19 mouse cellular contexts compared by ENCODE assay signal in genomic region chr4:131763911-131764310, GRCm38 (mm10).
DNase-seq lines count a peak whose midpoint lies in the region; ATAC-seq and TF ChIP-seq lines count a peak whose summit lies in the region.
"Had no signal": no experiment of that assay in that cellular context is flagged by ENCODE, and none has a peak within 500 bp of the region (broad histone marks: within the 10 kb centered on the region; RNA-seq: fewer than 3 reads in every experiment).

No protein-coding gene starts in this region.

- H3K36me3 ChIP-seq in limb, embryonic 14.5 days (ENCODE audit: control insufficient read depth, insufficient read depth, low read length), result no peaks in the 10 kb centered on the region
- H3K36me3 ChIP-seq in limb, embryonic 10.5 days, result peaks cover 7% of the 10 kb centered on the region; the same call in 1 of the 2 replicates
- H3K36me3 ChIP-seq: heart, embryonic 10.5 days; hindbrain, embryonic 12.5 days had no signal

- no peaks in the 10 kb centered on the region for H3K27me3 ChIP-seq in limb, embryonic 14.5 days (ENCODE audit: control insufficient read depth, insufficient read depth, low read length)
- no peaks in the 10 kb centered on the region for H3K27me3 ChIP-seq in limb, embryonic 10.5 days (ENCODE audit: low read depth, poor library complexity, severe bottlenecking)
- H3K27me3 ChIP-seq: embryonic facial prominence, embryonic 15.5 days; hindbrain, embryonic 12.5 days; Patski had no signal

- H3K27ac ChIP-seq in limb, embryonic 14.5 days (replicated peaks; ENCODE audit: low read depth, low read length), result no peak overlapping the region
- H3K27ac ChIP-seq in limb, embryonic 10.5 days, result no peak overlapping the region
- H3K27ac ChIP-seq: embryonic facial prominence, embryonic 15.5 days; forebrain, embryonic 10.5 days; heart, embryonic 10.5 days; hindbrain, embryonic 12.5 days had no signal

- no peak for ATAC-seq in limb, embryonic 14.5 days (ENCODE audit: low FRiP score, low read depth)
- ATAC-seq: activated CD4-positive, CD25-positive, alpha-beta regulatory T cell, adult 4 months; forebrain, embryonic 14.5 days; Patski had no signal

- DNase-seq in left cerebral cortex, adult 18-20 months (ENCODE audit: low spot score in 2 of 2), result peak; percentile 22 to 53
- no peak for DNase-seq in left cerebral cortex, adult 11 months (ENCODE audit: low spot score)
- DNase-seq in limb, embryonic 14.5 days (ENCODE audit: low spot score), result peak; percentile 18
- no peak for DNase-seq in limb, embryonic 10.5 days (ENCODE audit: low spot score)
- DNase-seq in right cerebral cortex, postnatal 25 days, result peak; percentile 31
- DNase-seq in right cerebral cortex, postnatal 10 days (ENCODE audit: low spot score in 2 of 2), result no peak
- DNase-seq: adrenal gland, postnatal 14 days; cerebellum, adult 18-20 months; cerebellum, adult 9-11 months; cerebellum, postnatal 36 days; gastrocnemius, postnatal 10 days had no signal

- H3K9me3 ChIP-seq in limb, embryonic 14.5 days (ENCODE audit: control insufficient read depth, low read length), result no peaks in the 10 kb centered on the region
- H3K9me3 ChIP-seq in limb, embryonic 10.5 days (replicated peaks), result no peaks in the 10 kb centered on the region
- H3K9me3 ChIP-seq: embryonic facial prominence, embryonic 15.5 days; forebrain, embryonic 10.5 days; heart, embryonic 10.5 days; hindbrain, embryonic 12.5 days had no signal

- H3K4me3 ChIP-seq in limb, embryonic 14.5 days (replicated peaks; ENCODE audit: low read length), result no peak overlapping the region
- H3K4me3 ChIP-seq in limb, embryonic 10.5 days, result no peak overlapping the region
- H3K4me3 ChIP-seq: embryonic facial prominence, embryonic 15.5 days; erythroblast, embryonic 14.5 days; forebrain, embryonic 10.5 days; heart, embryonic 10.5 days; hindbrain, embryonic 12.5 days had no signal

- H3K4me1 ChIP-seq in limb, embryonic 14.5 days (ENCODE audit: control insufficient read depth, insufficient read depth, low read length), result no peaks in the 10 kb centered on the region
- peaks cover 8% of the 10 kb centered on the region for H3K4me1 ChIP-seq in limb, embryonic 10.5 days
- H3K4me1 ChIP-seq: embryonic facial prominence, embryonic 15.5 days; heart, embryonic 10.5 days; hindbrain, embryonic 12.5 days had no signal

- H3K9ac ChIP-seq in limb, embryonic 14.5 days (ENCODE audit: low read depth, low read length, severe bottlenecking), result no peak overlapping the region
- H3K9ac ChIP-seq: embryonic facial prominence, embryonic 15.5 days; hindbrain, embryonic 12.5 days had no signal

- WGBS in limb, embryonic 14.5 days, result 76% methylated on average over 7 of the region's 7 CpGs
- 96% methylated on average over 7 of the region's 7 CpGs for WGBS in limb, embryonic 10.5 days

- no peak for TF ChIP-seq POLR2A in limb, embryonic 14.5 days (IDR thresholded peaks at IDR 0.05; ENCODE audit: borderline replicate concordance, extremely low read depth, insufficient read depth, insufficient read length)

- H3K4me2 ChIP-seq in limb, embryonic 14.5 days (replicated peaks; ENCODE audit: low read depth, low read length, severe bottlenecking), result no peak overlapping the region
- H3K4me2 ChIP-seq: embryonic facial prominence, embryonic 15.5 days; hindbrain, embryonic 12.5 days had no signal

Comparison
In these comparisons a context has a peak if more than half of its experiments do, and no peak if none do; other contexts are left out.
1. DNase-seq: peak in left cerebral cortex, adult 18-20 months (2 of 2), limb, embryonic 14.5 days (single experiment) and right cerebral cortex, postnatal 25 days (single experiment); none in left cerebral cortex, adult 11 months (single experiment), limb, embryonic 10.5 days (single experiment) and right cerebral cortex, postnatal 10 days (0 of 2).